Mouse (Mus musculus): ENCODE data around the gene Prss16. TPM values are rescaled to one million over a fixed set of nuclear protein-coding genes. Genes with fewer than 3 reads are reported as not detected.

The Prss16 gene
- polyA plus RNA-seq, 1 experiment = 0.73 TPM

DNA sequence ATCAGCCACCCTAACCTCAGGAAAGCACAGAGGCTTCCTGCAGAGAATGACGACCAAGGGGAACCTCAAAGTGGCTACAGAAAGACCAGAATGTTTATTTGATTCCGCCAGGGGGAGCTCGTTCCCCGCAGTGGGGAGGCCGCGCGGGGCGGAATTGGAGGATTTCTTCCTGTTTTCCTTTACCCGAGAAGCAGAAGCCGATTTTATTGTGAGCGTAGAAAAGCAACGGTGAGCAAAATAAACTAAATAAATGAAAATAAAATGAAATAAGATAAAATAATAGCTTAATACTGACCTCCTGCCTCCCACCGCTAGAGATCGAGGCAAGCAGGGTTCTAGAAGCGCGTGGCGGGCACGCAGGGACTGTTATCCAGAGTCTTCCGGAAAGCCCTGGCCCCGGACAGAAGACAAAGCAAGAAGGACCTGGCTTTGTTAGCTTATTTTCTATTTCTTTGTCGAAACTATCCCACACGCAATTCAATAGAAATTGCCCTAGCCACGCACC, 35.3 kb downstream of the Prss16 start:
- peak; percentile 76 for DNase-seq (ENCODE audit: low spot score)

DNA sequence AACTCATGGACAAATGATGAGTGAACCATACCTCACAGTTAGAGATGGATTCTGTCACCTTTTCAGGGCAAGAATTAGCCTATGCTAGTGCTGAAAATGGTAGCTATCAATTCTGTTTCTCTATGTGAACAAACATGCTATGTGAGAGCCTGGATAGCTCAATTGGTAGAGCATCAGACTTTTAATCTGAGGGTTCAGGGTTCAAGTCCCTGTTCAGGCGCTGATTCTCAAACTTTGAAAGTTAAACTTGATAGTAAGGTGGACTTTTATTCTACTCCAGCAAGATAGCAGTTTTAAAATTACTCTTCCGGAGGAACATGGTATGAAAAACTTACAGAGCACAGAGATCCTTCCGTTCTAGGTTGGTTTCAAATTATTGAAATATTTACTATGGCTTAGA, 37.9 kb downstream of the Prss16 start:
- DNase-seq (ENCODE audit: low spot score) = no peak

DNA sequence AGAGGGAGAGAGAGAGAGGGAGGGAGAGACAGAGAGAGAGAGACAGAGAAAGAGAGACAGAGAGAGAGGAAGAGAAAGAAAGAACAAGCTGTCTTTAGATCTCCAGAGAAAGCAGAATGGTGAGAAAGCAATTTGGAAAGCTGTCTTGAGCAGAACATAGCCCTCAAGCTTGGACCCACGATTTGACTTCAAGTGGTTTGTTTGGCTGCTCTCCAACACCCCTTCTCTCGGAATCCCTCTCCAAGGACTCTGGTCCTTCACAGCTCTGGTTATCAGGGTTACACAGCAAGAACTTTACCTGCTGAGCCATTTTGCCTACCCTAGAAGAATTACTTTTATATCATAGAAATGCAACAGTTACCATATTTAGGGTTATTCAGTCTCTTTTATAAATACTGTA, 39.7 kb downstream of the Prss16 start:
- DNase-seq (ENCODE audit: low spot score) = no peak

DNA sequence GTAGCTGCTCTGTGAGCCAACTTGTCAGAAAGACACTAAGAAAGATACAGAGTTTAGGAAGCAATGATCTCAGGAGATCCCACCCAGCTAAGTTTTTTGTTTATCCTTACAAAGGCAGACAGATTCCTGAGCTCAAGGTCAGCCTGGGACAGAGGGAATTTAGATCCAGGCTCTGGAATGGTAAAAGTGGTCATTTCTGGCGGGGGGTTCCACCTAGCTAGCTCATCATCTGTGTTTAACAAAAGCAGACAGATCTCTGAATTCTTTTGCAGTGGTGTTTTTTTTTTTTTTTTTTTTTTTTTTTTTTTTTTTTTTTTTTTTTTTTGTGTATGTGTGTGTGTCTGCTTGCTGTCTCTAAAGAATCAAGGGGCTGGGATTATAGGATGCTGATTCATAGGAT, 40.3 kb downstream of the Prss16 start:
- no peak for DNase-seq (ENCODE audit: low spot score)

Other genes starting within 250 kb of the Prss16 start
- gene Hist1h1b, start 229.1 kb downstream of the Prss16 start, polyA plus RNA-seq (2012; rRNA removed) = 0.39 and 0.44 TPM in 2 replicates
- gene Hist1h3i, start 226.4 kb downstream of the Prss16 start, polyA plus RNA-seq (2012; rRNA removed) = 0.65 and 0.96 TPM in 2 replicates
- gene Hist1h2an, start 222.5 kb downstream of the Prss16 start, polyA plus RNA-seq (2012; rRNA removed) = not detected in 2 replicates
- gene Hist1h2bp, start 222.3 kb downstream of the Prss16 start, polyA plus RNA-seq (2012; rRNA removed) = 0.16 TPM in 1 of 2 replicates, not detected in the other
- gene Hist1h2bq, start 199.5 kb downstream of the Prss16 start, polyA plus RNA-seq (2012; rRNA removed) = 2.7 TPM in 2 replicates
- gene Hist1h2ao, start 199.3 kb downstream of the Prss16 start, polyA plus RNA-seq (2012; rRNA removed) = not detected in 2 replicates
- gene Hist1h4m, start 198.0 kb downstream of the Prss16 start, polyA plus RNA-seq (2012; rRNA removed) = not detected in 2 replicates
- 3.2 and 5.1 TPM in 2 replicates for gene Hist1h4n, start 177.5 kb downstream of the Prss16 start, polyA plus RNA-seq (2012; rRNA removed)
- 0.54 and 1.5 TPM in 2 replicates for gene Hist1h2ap, start 176.2 kb downstream of the Prss16 start, polyA plus RNA-seq (2012; rRNA removed)
- 0.73 and 0.88 TPM in 2 replicates for gene Hist1h2br, start 176.0 kb downstream of the Prss16 start, polyA plus RNA-seq (2012; rRNA removed)
- 1.7 TPM in 2 replicates for gene Zfp184, start 64.6 kb downstream of the Prss16 start, polyA plus RNA-seq (2012; rRNA removed)
- gene Pom121l2, start 28.5 kb downstream of the Prss16 start, polyA plus RNA-seq (2012; rRNA removed) = not detected in 2 replicates
- gene Hist1h2ah, start 25.8 kb upstream of the Prss16 start, polyA plus RNA-seq (2012; rRNA removed) = 0.46 TPM in 1 of 2 replicates, not detected in the other
- 0.18 and 0.74 TPM in 2 replicates for gene Hist1h2bk, start 26.1 kb upstream of the Prss16 start, polyA plus RNA-seq (2012; rRNA removed)
- 3.2 and 4.3 TPM in 2 replicates for gene Hist1h4i, start 31.6 kb upstream of the Prss16 start, polyA plus RNA-seq (2012; rRNA removed)
- gene Hist1h2ag, start 33.2 kb upstream of the Prss16 start, polyA plus RNA-seq (2012; rRNA removed) = 0.50 and 0.56 TPM in 2 replicates
- 0.65 and 1.6 TPM in 2 replicates for gene Hist1h2bj, start 33.5 kb upstream of the Prss16 start, polyA plus RNA-seq (2012; rRNA removed)
- not detected in 2 replicates for gene Vmn1r188, start 74.7 kb upstream of the Prss16 start, polyA plus RNA-seq (2012; rRNA removed)
- not detected in 2 replicates for gene Vmn1r189, start 96.1 kb upstream of the Prss16 start, polyA plus RNA-seq (2012; rRNA removed)
- gene Vmn1r191, start 174.2 kb upstream of the Prss16 start, polyA plus RNA-seq (2012; rRNA removed) = not detected in 2 replicates
- not detected in 2 replicates for gene Vmn1r192, start 181.4 kb upstream of the Prss16 start, polyA plus RNA-seq (2012; rRNA removed)
- not detected in 2 replicates for gene Vmn1r193, start 213.4 kb upstream of the Prss16 start, polyA plus RNA-seq (2012; rRNA removed)
- not detected in 2 replicates for gene Vmn1r194, start 234.5 kb upstream of the Prss16 start, polyA plus RNA-seq (2012; rRNA removed)